Mouse (Mus musculus) CH12.LX (cell line): Measurements from ENCODE around the gene Coro2a. TPM values are rescaled to one million over a fixed set of nuclear protein-coding genes. Genes with fewer than 3 reads are reported as not detected.

Experiments
- DNase-seq: peaks from one replicate; pipeline ENCODE4 v3.0.0-alpha.2; 2013; ENCODE audit errors: extremely low read depth
- H3K27ac ChIP-seq: 2 replicates; pipeline ENCODE4 v1.5.1; 2012; ENCODE audit warnings: low read depth, mild to moderate bottlenecking, control low read depth, moderate library complexity; ENCODE audit not compliant: insufficient read depth
- H3K27me3 ChIP-seq: replicated peaks from 2 replicates; pipeline ENCODE3; 2012; ENCODE audit warnings: inconsistent platforms
- H3K36me3 ChIP-seq, 2 experiments: replicated peaks in 1 of 2; 2 replicates each; pipeline versions ENCODE3 to v1.6.1; 2012; ENCODE audit warnings: inconsistent platforms in 1 of 2, low read length in 1 of 2, mild to moderate bottlenecking in 1 of 2, mixed read lengths in 1 of 2, moderate library complexity in 1 of 2; ENCODE audit not compliant: control insufficient read depth in 1 of 2, insufficient read depth in 1 of 2
- H3K4me1 ChIP-seq, 2 experiments: 2 replicates each; pipeline ENCODE4 v1.6.1; 2012; ENCODE audit warnings: inconsistent platforms in 1 of 2, moderate library complexity in 1 of 2; ENCODE audit not compliant: insufficient read depth in 2 of 2, control insufficient read depth in 1 of 2
- H3K4me2 ChIP-seq: 2 replicates; pipeline ENCODE4 v1.6.1; 2012; ENCODE audit warnings: low read depth, mild to moderate bottlenecking, control low read depth; ENCODE audit not compliant: poor library complexity, insufficient read depth, severe bottlenecking
- H3K4me3 ChIP-seq, 3 experiments: fragments of 150-350 bp in 1 of 3; sonication (generic) in 1 of 3; replicated peaks in 1 of 3; 2 replicates each; pipeline versions ENCODE3 to v1.5.1; 2011 to 2012; ENCODE audit warnings: low read depth in 2 of 3, low read length in 2 of 3, mild to moderate bottlenecking in 2 of 3, moderate library complexity in 2 of 3, control low read depth in 1 of 3, improper control_type of control experiment in 1 of 3, inconsistent platforms in 1 of 3, mixed read lengths in 1 of 3; ENCODE audit not compliant: poor library complexity in 1 of 3
- H3K79me2 ChIP-seq: replicated peaks from 2 replicates; pipeline ENCODE4 v1.6.1; 2012; ENCODE audit warnings: mild to moderate bottlenecking, moderate library complexity; ENCODE audit not compliant: control insufficient read depth, poor library complexity, insufficient read depth, severe bottlenecking; ENCODE audit errors: extremely low read depth
- H3K9ac ChIP-seq: 2 replicates; pipeline ENCODE4 v1.6.1; 2012; ENCODE audit warnings: low read depth, mild to moderate bottlenecking, control low read depth, moderate library complexity; ENCODE audit not compliant: insufficient read depth
- H3K9me3 ChIP-seq: replicated peaks from 2 replicates; pipeline ENCODE3; 2012; ENCODE audit warnings: low read length, inconsistent platforms, mixed read lengths
- BHLHE40 ChIP-seq: IDR thresholded peaks from 2 replicates; pipeline ENCODE4 v1.6.1; 2011; ENCODE audit warnings: mild to moderate bottlenecking, low read depth, low read length, improper control_type of control experiment
- CHD1 ChIP-seq: IDR thresholded peaks from 2 replicates; pipeline ENCODE4 v1.6.1; 2012; ENCODE audit warnings: low read depth, low read length, improper control_type of control experiment, inconsistent platforms
- CHD2 ChIP-seq: IDR thresholded peaks from 2 replicates; pipeline ENCODE4 v1.6.1; 2011; ENCODE audit warnings: low read length, improper control_type of control experiment
- CTCF ChIP-seq, 2 experiments: IDR thresholded peaks in 1 of 2; conservative IDR thresholded peaks in 1 of 2; 2 replicates each; pipeline ENCODE4 v1.5.1; 2011 to 2012; ENCODE audit warnings: low read depth in 2 of 2, low read length in 2 of 2, improper control_type of control experiment in 1 of 2, inconsistent platforms in 1 of 2, mild to moderate bottlenecking in 1 of 2, moderate library complexity in 1 of 2
- E2F4 ChIP-seq: IDR thresholded peaks from 2 replicates; pipeline ENCODE4 v1.6.1; 2011; ENCODE audit warnings: low read depth, low read length, improper control_type of control experiment; ENCODE audit not compliant: insufficient replicate concordance
- ELF1 ChIP-seq: IDR thresholded peaks from 2 replicates; pipeline ENCODE4 v1.6.1; 2014; ENCODE audit warnings: low read depth, mild to moderate bottlenecking, inconsistent platforms, low read length, improper control_type of control experiment
- EP300 ChIP-seq: IDR thresholded peaks from 2 replicates; pipeline ENCODE4 v1.6.1; 2011; ENCODE audit warnings: low read length, improper control_type of control experiment
- GABPA ChIP-seq: IDR thresholded peaks from 2 replicates; pipeline ENCODE4 v1.6.1; 2012; ENCODE audit warnings: low read depth, low read length, improper control_type of control experiment, inconsistent platforms; ENCODE audit not compliant: insufficient replicate concordance
- HCFC1 ChIP-seq: IDR thresholded peaks from 2 replicates; pipeline ENCODE4 v1.6.1; 2012; ENCODE audit warnings: low read depth, mild to moderate bottlenecking, inconsistent platforms, low read length, improper control_type of control experiment
- IRF4 ChIP-seq: IDR thresholded peaks from 2 replicates; pipeline ENCODE4 v1.6.1; 2014; ENCODE audit warnings: low read depth, mild to moderate bottlenecking, inconsistent platforms, low read length, improper control_type of control experiment
- JUN ChIP-seq: IDR thresholded peaks from 2 replicates; pipeline ENCODE4 v1.6.1; 2011; ENCODE audit warnings: low read depth, mild to moderate bottlenecking, low read length, improper control_type of control experiment, moderate library complexity; ENCODE audit not compliant: insufficient read depth
- MAX ChIP-seq: IDR thresholded peaks from 2 replicates; pipeline ENCODE4 v1.6.1; 2011; ENCODE audit warnings: low read length, improper control_type of control experiment
- MAZ ChIP-seq: IDR thresholded peaks from 2 replicates; pipeline ENCODE4 v1.6.1; 2012; ENCODE audit warnings: low read depth, mild to moderate bottlenecking, inconsistent platforms, low read length, improper control_type of control experiment, moderate library complexity
- MYC ChIP-seq: IDR thresholded peaks from 2 replicates; pipeline ENCODE4 v1.6.1; 2011; ENCODE audit warnings: low read depth, mild to moderate bottlenecking, improper control_type of control experiment, low read length
- NELFE ChIP-seq: IDR thresholded peaks from 2 replicates; pipeline ENCODE4 v1.6.1; 2011; ENCODE audit warnings: low read depth, low read length, improper control_type of control experiment
- NRF1 ChIP-seq: IDR thresholded peaks from 2 replicates; pipeline ENCODE4 v1.6.1; 2014; ENCODE audit warnings: low read depth, mild to moderate bottlenecking, inconsistent platforms, low read length, improper control_type of control experiment, moderate library complexity
- PAX5 ChIP-seq: IDR thresholded peaks from 2 replicates; pipeline ENCODE4 v1.6.1; 2012; ENCODE audit warnings: low read length, inconsistent platforms, mixed read lengths
- POLR2A ChIP-seq: IDR thresholded peaks from 2 replicates; pipeline ENCODE4 v1.6.1; 2011; ENCODE audit warnings: low read depth, mild to moderate bottlenecking, improper control_type of control experiment, low read length
- POLR2AphosphoS2 ChIP-seq: IDR thresholded peaks from 2 replicates; pipeline ENCODE4 v1.6.1; 2011; ENCODE audit warnings: low read depth, low read length, improper control_type of control experiment
- RAD21 ChIP-seq: IDR thresholded peaks from 2 replicates; pipeline ENCODE4 v1.6.1; 2011; ENCODE audit warnings: low read depth, mild to moderate bottlenecking, low read length, improper control_type of control experiment, moderate library complexity
- RCOR1 ChIP-seq: conservative IDR thresholded peaks from 2 replicates; pipeline ENCODE4 v1.6.1; 2012; ENCODE audit warnings: low read depth, mild to moderate bottlenecking, inconsistent platforms, low read length, improper control_type of control experiment
- TBP ChIP-seq: conservative IDR thresholded peaks from 2 replicates; pipeline ENCODE4 v1.6.1; 2011; ENCODE audit warnings: low read depth, low read length, improper control_type of control experiment
- TCF12 ChIP-seq: IDR thresholded peaks from 2 replicates; pipeline ENCODE4 v1.6.1; 2014; ENCODE audit warnings: low read depth, mild to moderate bottlenecking, inconsistent platforms, low read length, improper control_type of control experiment
- USF1 ChIP-seq: IDR thresholded peaks from 2 replicates; pipeline ENCODE4 v1.6.1; 2014; ENCODE audit warnings: low read depth, mild to moderate bottlenecking, inconsistent platforms, low read length, improper control_type of control experiment
- USF2 ChIP-seq: conservative IDR thresholded peaks from 2 replicates; pipeline ENCODE4 v1.6.1; 2011; ENCODE audit warnings: low read depth, low read length, improper control_type of control experiment
- ZC3H11A ChIP-seq: IDR thresholded peaks from 2 replicates; pipeline ENCODE4 v1.6.1; 2012; ENCODE audit warnings: low read depth, mild to moderate bottlenecking, inconsistent platforms, low read length, improper control_type of control experiment
- ZKSCAN1 ChIP-seq: IDR thresholded peaks from 2 replicates; pipeline ENCODE4 v1.6.1; 2012; ENCODE audit warnings: low read depth, inconsistent platforms, low read length, improper control_type of control experiment, borderline replicate concordance
- ZNF384 ChIP-seq: IDR thresholded peaks from 2 replicates; pipeline ENCODE4 v1.6.1; 2012; ENCODE audit warnings: low read depth, low read length, improper control_type of control experiment, inconsistent platforms
- dilution Hi-C: fragments of 300-500 bp; cut with MboI; formaldehyde crosslinking; loops from 2 replicates; pipeline ENCODE4 v1.14.3; 2020; ENCODE audit warnings: low sequenced_read_pairs; ENCODE audit not compliant: extremely low pct_unique_long_range_greater_than_20kb, extremely low pct_ligation_motif_present
- in situ Hi-C: fragments of 300-500 bp; cut with MboI; formaldehyde crosslinking; loops from 3 replicates; pipeline ENCODE4 v1.14.3; 2019; ENCODE audit warnings: low sequenced_read_pairs, low pct_ligation_motif_present, low pct_unique_long_range_greater_than_20kb, mixed read lengths
- polyA plus RNA-seq: library from polyadenylated mRNA; unstranded; fragments of >175 nt; gene quantifications from 2 replicates; pipeline ENCODE4 v1.2.1, GENCODE M21; 2012; ENCODE audit warnings: low read depth; ENCODE audit not compliant: insufficient read length
- total RNA-seq, 2 experiments: library from RNA; depleted of rRNA; stranded (reverse); fragments of 300-350 nt in 1 of 2; fragments of >200 nt in 1 of 2; gene quantifications; 2 replicates each; pipeline ENCODE4 v1.2.3; 2012 to 2014

The Coro2a gene
- total and polyA plus RNA-seq, 3 experiments, result 24.6 to 223 (median 129) TPM

- Histone ChIP-seq H3K4me3 (no peak overlapping the region), H3K9me3 (no peaks in the 10 kb centered on the region), H3K4me2 (peak overlapping the region; percentile 9), H3K9ac (peak overlapping the region; percentile 42), H3K27ac (peak overlapping the region; percentile 67), H3K79me2 (peaks cover 90% of the 10 kb centered on the region), H3K4me1 (peaks cover 58 to 86% of the 10 kb centered on the region in 2 experiments), H3K27me3 (no peaks in the 10 kb centered on the region), H3K36me3 (peaks cover 31 to 42% of the 10 kb centered on the region in 2 experiments)
- dilution Hi-C loops (no loop called here), in situ Hi-C loops (no loop called here)
- TF ChIP-seq MAX (no peak), BHLHE40 (no peak), TCF12 (no peak), MYC (no peak), RAD21 (no peak), ZNF384 (no peak), IRF4 (no peak), POLR2A (no peak), ZKSCAN1 (no peak), RCOR1 (no peak), HCFC1 (no peak), PAX5 (no peak), E2F4 (no peak), CHD1 (no peak), GABPA (no peak), USF2 (no peak), USF1 (no peak), MAZ (no peak)
- no peak for DNase-seq
These were observed 11.2 kb downstream of the Coro2a start for GRCm38 (mm10) chr4:46590810-46591209.

- dilution Hi-C loops, result no loop called here
- TF ChIP-seq CHD1 (no peak), NELFE (no peak), ZNF384 (no peak), EP300 (no peak), NRF1 (no peak), ELF1 (no peak), RCOR1 (no peak), MYC (no peak), JUN (no peak), ZKSCAN1 (no peak), MAX (no peak), POLR2AphosphoS2 (no peak), CTCF (conservative IDR thresholded peaks at IDR 0.05 in 1 of 2, IDR thresholded peaks at IDR 0.05 in 1 of 2; ENCODE audit: low read depth in 2 of 2, low read length in 2 of 2) (no peak), ZC3H11A (no peak), TBP (no peak), PAX5 (no peak), CHD2 (no peak), BHLHE40 (no peak)
- Histone ChIP-seq H3K27me3 (no peaks in the 10 kb centered on the region), H3K9ac (peak overlapping the region; percentile 17; the same call in 1 of the 2 replicates), H3K27ac (peak overlapping the region; percentile 49), H3K9me3 (no peaks in the 10 kb centered on the region), H3K4me2 (peak overlapping the region; percentile 7; the same call in 1 of the 2 replicates), H3K79me2 (peaks cover 92% of the 10 kb centered on the region), H3K36me3 (peaks cover 38 to 48% of the 10 kb centered on the region in 2 experiments), H3K4me1 (peaks cover 63 to 88% of the 10 kb centered on the region in 2 experiments), H3K4me3 (no peak overlapping the region)
- in situ Hi-C loops, result loop anchor here (5.0 kb wide), 1 partner anchor 43 kb away; no protein-coding TSS in a partner anchor
- DNase-seq, result no peak
These were observed 11.9 kb downstream of the Coro2a start for GRCm38 (mm10) chr4:46589946-46590684.
